8 mouse cellular contexts compared by ENCODE assay signal in the genomic region with DNA sequence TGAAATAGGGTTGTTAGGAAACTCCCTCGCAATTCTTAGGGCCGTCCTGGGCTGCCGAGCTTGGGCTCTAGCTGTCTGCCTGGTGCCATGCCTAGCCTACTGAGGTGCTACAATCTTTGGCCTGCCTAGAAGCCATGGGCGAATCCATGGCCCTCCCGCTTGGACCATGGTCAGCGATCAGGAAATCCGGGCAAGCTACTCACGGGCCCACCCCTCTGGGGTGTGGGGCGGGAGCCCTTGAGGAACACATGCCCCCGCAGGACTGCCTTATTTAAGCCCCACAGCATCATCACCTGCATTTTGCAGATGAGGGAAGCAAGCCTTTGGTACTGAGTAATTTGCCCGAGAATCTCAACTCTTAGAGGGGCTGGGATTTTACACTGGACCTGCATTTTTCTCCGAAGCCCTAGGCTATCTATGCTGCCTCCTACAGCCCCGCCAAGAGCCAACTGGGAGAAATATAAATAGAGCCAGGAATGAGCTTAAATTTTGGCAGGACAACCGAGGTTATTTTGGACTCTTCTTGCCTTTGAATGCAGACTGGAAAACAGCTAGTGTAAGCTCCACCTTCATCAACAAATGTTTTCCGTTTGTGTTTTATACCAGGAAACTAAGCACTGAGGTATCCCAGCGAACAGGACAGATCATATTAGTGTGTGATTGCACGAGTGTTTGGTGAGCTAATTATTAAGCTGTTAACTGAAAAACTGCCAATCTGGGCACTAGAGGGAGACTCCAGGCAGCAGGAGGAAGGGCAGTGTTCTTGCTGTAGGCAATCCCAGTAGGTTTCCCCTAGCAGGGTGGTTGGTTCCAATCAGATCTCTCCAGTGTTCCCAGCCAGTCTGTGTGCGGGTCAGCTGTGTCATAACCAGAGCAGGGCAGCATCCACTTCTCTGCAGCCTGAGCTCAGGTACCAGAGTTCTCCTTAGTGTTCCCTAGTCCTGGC.
DNase-seq lines count a peak whose midpoint lies in the region; ATAC-seq and TF ChIP-seq lines count a peak whose summit lies in the region.

No protein-coding gene starts in this region.

- H3K4me1 ChIP-seq in ES-Bruce4 (ENCODE audit: control insufficient read depth, insufficient read depth, low read length) = peaks cover 4% of the 10 kb centered on the region
- H3K4me1 ChIP-seq in forebrain, postnatal 0 days (ENCODE audit: insufficient read depth) = no peaks in the 10 kb centered on the region; the same call in 1 of the 2 replicates
- 0 out of 2 replicates have a peak, but pooled peaks cover 3% of the 10 kb centered on the region for H3K4me1 ChIP-seq in lung, adult 2 months (ENCODE audit: control insufficient read depth, insufficient read depth, low read length)

- H3K27me3 ChIP-seq in ES-Bruce4 (ENCODE audit: control insufficient read depth, insufficient read depth, low read length, poor library complexity, severe bottlenecking) = no peaks in the 10 kb centered on the region
- no peaks in the 10 kb centered on the region for H3K27me3 ChIP-seq in forebrain, postnatal 0 days (ENCODE audit: insufficient read depth, low read length)

- peak; percentile 87 for ATAC-seq in cerebellum, adult (ENCODE audit: insufficient number of reproducible peaks, low FRiP score, low TSS enrichment)
- ATAC-seq in forebrain, postnatal 0 days = peak; percentile 70
- ATAC-seq in neutrophil, adult 5-6 weeks (ENCODE audit: extremely low read depth, insufficient number of reproducible peaks, low FRiP score, poor library complexity, severe bottlenecking) = 0 out of 2 replicates have a peak, but pooled peaks have one; percentile 23

- intact Hi-C loops in heart, postnatal 36 days (cut with DNase I) = loop anchor here (1.0 to 5.0 kb wide), 5 partner anchors 18 to 385 kb away; a partner anchor contains a TSS

- TF ChIP-seq EP300 in ES-Bruce4 (IDR thresholded peaks at IDR 0.05; ENCODE audit: insufficient read depth, low read depth, low read length) = peak; percentile 45; the same call in 1 of the 2 replicates

- no peaks in the 10 kb centered on the region for H3K9me3 ChIP-seq in ES-Bruce4 (replicated peaks; ENCODE audit: control insufficient read depth, insufficient read depth, low read length, poor library complexity, severe bottlenecking)
- no peaks in the 10 kb centered on the region for H3K9me3 ChIP-seq in forebrain, postnatal 0 days (ENCODE audit: low read length)

- H3K4me2 ChIP-seq in forebrain, postnatal 0 days (ENCODE audit: low read depth) = peak overlapping the region; percentile 94

- DNase-seq in forebrain, postnatal 0 days = peak; percentile 85
- peak; percentile 72 to 87 for DNase-seq in heart, postnatal 36 days
- DNase-seq in layer of hippocampus, adult 2 months (ENCODE audit: low spot score in 2 of 2) = peak; percentile 53 to 67
- DNase-seq in lung, adult 2 months = peak; percentile 68
- peak; percentile 58 for DNase-seq in urinary bladder, postnatal 14 days (ENCODE audit: low spot score)

- H3K27ac ChIP-seq in ES-Bruce4 (ENCODE audit: insufficient read depth, low read length) = peak overlapping the region; percentile 82
- H3K27ac ChIP-seq in forebrain, postnatal 0 days (ENCODE audit: low read depth, low read length) = peak overlapping the region; percentile 97
- peak overlapping the region; percentile 99 for H3K27ac ChIP-seq in layer of hippocampus, adult 2 months

- H3K36me3 ChIP-seq in ES-Bruce4 (ENCODE audit: control insufficient read depth, insufficient read depth, low read length, poor library complexity, severe bottlenecking) = no peaks in the 10 kb centered on the region
- no peaks in the 10 kb centered on the region for H3K36me3 ChIP-seq in forebrain, postnatal 0 days (ENCODE audit: insufficient read depth)

- TF ChIP-seq CTCF in ES-Bruce4 (IDR thresholded peaks at IDR 0.05; ENCODE audit: low read depth, low read length) = peak; percentile 54
- peak; percentile 80 for TF ChIP-seq CTCF in forebrain, postnatal 0 days (IDR thresholded peaks at IDR 0.05; ENCODE audit: low read depth)
- TF ChIP-seq CTCF in layer of hippocampus, adult 2 months (conservative IDR thresholded peaks at IDR 0.05) = peak; percentile 80
- peak; percentile 73 for TF ChIP-seq CTCF in lung, adult 2 months (IDR thresholded peaks at IDR 0.05; ENCODE audit: insufficient read depth, low read length)

- TF ChIP-seq POLR2A in ES-Bruce4 (IDR thresholded peaks at IDR 0.05; ENCODE audit: insufficient read depth, low read length) = no peak
- TF ChIP-seq POLR2A in lung, adult 2 months (IDR thresholded peaks at IDR 0.05; ENCODE audit: borderline replicate concordance, extremely low read depth, low read depth, low read length) = peak; percentile 66; the same call in 1 of the 2 replicates

- H3K9ac ChIP-seq in ES-Bruce4 (ENCODE audit: low read depth, poor library complexity, severe bottlenecking) = peak overlapping the region; percentile 65
- peak overlapping the region; percentile 96 for H3K9ac ChIP-seq in forebrain, postnatal 0 days

- H3K4me3 ChIP-seq in ES-Bruce4 (ENCODE audit: low read depth, low read length) = peak overlapping the region; percentile 71
- H3K4me3 ChIP-seq in forebrain, postnatal 0 days (ENCODE audit: low read depth, low read length) = peak overlapping the region; percentile 66
- H3K4me3 ChIP-seq in layer of hippocampus, adult 2 months = peak overlapping the region; percentile 86
- peak overlapping the region; percentile 71 for H3K4me3 ChIP-seq in lung, adult 2 months (replicated peaks; ENCODE audit: extremely low read depth, low read depth, low read length)

- WGBS in forebrain, postnatal 0 days = 2% methylated on average over 18 of the region's 18 CpGs
- WGBS in lung, adult 2 months = 1% methylated on average over 18 of the region's 18 CpGs

Comparison
In these comparisons a context has a peak if more than half of its experiments do, and no peak if none do; other contexts are left out.
1. Peak in every context shown above with its lines: DNase-seq, ATAC-seq, H3K4me3 ChIP-seq and H3K27ac ChIP-seq.
2. ATAC-seq: peak in every context shown above with its lines; median percentile 87 in cerebellum, adult; 70 in forebrain, postnatal 0 days; 23 in neutrophil, adult 5-6 weeks.